Mouse (Mus musculus): Measurements from ENCODE around the gene Krt23.

The Krt23 gene

GRCm38 (mm10) chr11:99454044-99454443 lies 38.9 kb downstream of the Krt23 start:
- DNase-seq (ENCODE audit: low spot score in 2 of 2): no peak

DNA sequence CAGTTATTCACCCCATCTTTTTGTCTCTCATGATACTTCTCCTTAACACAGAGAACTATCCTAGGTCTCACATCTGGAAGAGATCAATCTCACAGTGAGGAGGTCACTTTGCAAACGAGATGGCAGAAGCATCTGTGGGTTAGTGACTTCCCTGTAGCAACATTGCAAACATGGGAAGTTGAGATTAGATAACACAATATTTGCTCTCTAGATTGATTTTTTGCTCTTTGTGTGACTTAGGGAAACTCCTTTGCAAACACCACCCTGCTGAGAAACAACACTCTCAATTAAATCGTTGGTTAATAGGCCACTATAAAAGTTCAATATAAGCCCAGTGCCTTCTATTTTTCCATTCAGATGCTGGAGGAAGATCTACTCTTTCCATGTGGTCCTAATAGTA lies 44.2 kb downstream of the Krt23 start:
- DNase-seq (ENCODE audit: low spot score in 2 of 2): no peak

DNA sequence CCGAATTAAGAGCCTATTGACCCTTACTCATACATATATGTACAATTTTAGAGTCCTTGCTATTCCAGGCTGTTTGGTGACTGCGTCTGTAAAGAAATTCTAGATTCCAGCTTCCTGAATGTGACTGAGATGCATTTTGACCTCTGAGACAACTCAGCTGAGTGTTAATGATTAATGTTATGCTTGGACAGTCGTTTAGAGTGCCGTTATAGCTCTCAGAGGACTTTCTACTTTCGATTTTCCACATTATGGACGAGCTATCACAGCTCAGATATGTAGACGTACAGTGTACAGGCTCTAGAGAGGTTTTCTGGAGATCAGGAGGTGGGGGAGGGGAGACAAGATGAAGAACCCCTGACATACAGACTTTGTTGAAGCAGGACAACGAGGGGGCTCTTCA lies 51.7 kb downstream of the Krt23 start:
- no peak for DNase-seq (ENCODE audit: low spot score in 2 of 2)

- no peak for DNase-seq (ENCODE audit: low spot score in 2 of 2)
Observed at GRCm38 (mm10) chr11:99439465-99439864, 53.5 kb downstream of the Krt23 start.

- DNase-seq (ENCODE audit: low spot score in 2 of 2): no peak
Observed at GRCm38 (mm10) chr11:99437972-99438371, 55.0 kb downstream of the Krt23 start, which contains the start of gene Krt20. Gene Krt20, minus strand, starts transcription at chr11:99438150.

DNA sequence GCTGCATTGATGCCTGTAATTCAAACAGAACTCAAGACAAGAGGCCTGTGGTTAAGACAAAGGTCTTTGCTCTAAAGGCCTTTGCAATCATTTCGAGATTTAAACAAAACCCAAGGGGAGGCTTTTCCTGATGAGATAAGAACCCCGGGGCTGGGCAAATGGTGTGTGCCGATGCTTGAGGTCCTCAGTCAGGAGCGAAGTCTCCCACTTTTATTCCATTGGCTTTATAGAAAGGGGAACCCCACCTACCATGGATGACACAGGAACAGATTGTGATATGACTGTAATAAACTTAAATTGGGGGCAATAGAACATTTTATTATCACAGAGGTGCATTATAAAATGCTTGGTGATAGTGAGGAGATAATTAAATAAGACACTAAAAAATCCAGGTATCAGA lies 56.3 kb downstream of the Krt23 start:
- DNase-seq (ENCODE audit: low spot score in 2 of 2): no peak

GRCm38 (mm10) chr11:99430670-99431069 lies 62.3 kb downstream of the Krt23 start:
- peak in 1 of 2 experiments; percentile 20 for DNase-seq (ENCODE audit: low spot score in 2 of 2)

Data from left cerebral cortex, adult 9 months (tissue).